Mouse (Mus musculus) CH12.LX (cell line): ENCODE measurements around the gene Meiob.

Source experiments
- CTCF ChIP-seq, 2 experiments: IDR thresholded peaks in 1 of 2; conservative IDR thresholded peaks in 1 of 2; 2 replicates each; pipeline ENCODE4 v1.5.1; 2011 to 2012; ENCODE audit warnings: low read depth in 2 of 2, low read length in 2 of 2, improper control_type of control experiment in 1 of 2, inconsistent platforms in 1 of 2, mild to moderate bottlenecking in 1 of 2, moderate library complexity in 1 of 2
- ELF1 ChIP-seq: IDR thresholded peaks from 2 replicates; pipeline ENCODE4 v1.6.1; 2014; ENCODE audit warnings: low read depth, mild to moderate bottlenecking, inconsistent platforms, low read length, improper control_type of control experiment
- EP300 ChIP-seq: IDR thresholded peaks from 2 replicates; pipeline ENCODE4 v1.6.1; 2011; ENCODE audit warnings: low read length, improper control_type of control experiment
- ETS1 ChIP-seq: conservative IDR thresholded peaks from 2 replicates; pipeline ENCODE4 v1.6.1; 2012; ENCODE audit warnings: low read depth, mild to moderate bottlenecking, inconsistent platforms, low read length, improper control_type of control experiment, moderate library complexity
- MAFK ChIP-seq: IDR thresholded peaks from 2 replicates; pipeline ENCODE4 v1.6.1; 2011; ENCODE audit warnings: low read length, improper control_type of control experiment; ENCODE audit not compliant: insufficient replicate concordance
- POLR2A ChIP-seq: IDR thresholded peaks from 2 replicates; pipeline ENCODE4 v1.6.1; 2011; ENCODE audit warnings: low read depth, mild to moderate bottlenecking, improper control_type of control experiment, low read length
- POLR2AphosphoS2 ChIP-seq: IDR thresholded peaks from 2 replicates; pipeline ENCODE4 v1.6.1; 2011; ENCODE audit warnings: low read depth, low read length, improper control_type of control experiment
- USF1 ChIP-seq: IDR thresholded peaks from 2 replicates; pipeline ENCODE4 v1.6.1; 2014; ENCODE audit warnings: low read depth, mild to moderate bottlenecking, inconsistent platforms, low read length, improper control_type of control experiment
- ZKSCAN1 ChIP-seq: IDR thresholded peaks from 2 replicates; pipeline ENCODE4 v1.6.1; 2012; ENCODE audit warnings: low read depth, inconsistent platforms, low read length, improper control_type of control experiment, borderline replicate concordance
- ZNF384 ChIP-seq: IDR thresholded peaks from 2 replicates; pipeline ENCODE4 v1.6.1; 2012; ENCODE audit warnings: low read depth, low read length, improper control_type of control experiment, inconsistent platforms

- TF ChIP-seq POLR2A (no peak), CTCF (conservative IDR thresholded peaks at IDR 0.05 in 1 of 2, IDR thresholded peaks at IDR 0.05 in 1 of 2; ENCODE audit: low read depth in 2 of 2, low read length in 2 of 2) (no peak), EP300 (no peak), ETS1 (no peak), MAFK (no peak), USF1 (no peak), ZKSCAN1 (no peak), ZNF384 (no peak), POLR2AphosphoS2 (no peak), ELF1 (no peak)
These were observed 70.3 kb downstream of the Meiob start for GRCm38 (mm10) chr17:24874405-24874745.
